Mouse (Mus musculus) cerebellum, adult 18-20 months (tissue): ENCODE results near the gene Plpp7.

Source experiments
- DNase-seq, 2 experiments: peaks; one replicate each; pipeline ENCODE4 v3.0.0; 2021

The Plpp7 gene

DNA sequence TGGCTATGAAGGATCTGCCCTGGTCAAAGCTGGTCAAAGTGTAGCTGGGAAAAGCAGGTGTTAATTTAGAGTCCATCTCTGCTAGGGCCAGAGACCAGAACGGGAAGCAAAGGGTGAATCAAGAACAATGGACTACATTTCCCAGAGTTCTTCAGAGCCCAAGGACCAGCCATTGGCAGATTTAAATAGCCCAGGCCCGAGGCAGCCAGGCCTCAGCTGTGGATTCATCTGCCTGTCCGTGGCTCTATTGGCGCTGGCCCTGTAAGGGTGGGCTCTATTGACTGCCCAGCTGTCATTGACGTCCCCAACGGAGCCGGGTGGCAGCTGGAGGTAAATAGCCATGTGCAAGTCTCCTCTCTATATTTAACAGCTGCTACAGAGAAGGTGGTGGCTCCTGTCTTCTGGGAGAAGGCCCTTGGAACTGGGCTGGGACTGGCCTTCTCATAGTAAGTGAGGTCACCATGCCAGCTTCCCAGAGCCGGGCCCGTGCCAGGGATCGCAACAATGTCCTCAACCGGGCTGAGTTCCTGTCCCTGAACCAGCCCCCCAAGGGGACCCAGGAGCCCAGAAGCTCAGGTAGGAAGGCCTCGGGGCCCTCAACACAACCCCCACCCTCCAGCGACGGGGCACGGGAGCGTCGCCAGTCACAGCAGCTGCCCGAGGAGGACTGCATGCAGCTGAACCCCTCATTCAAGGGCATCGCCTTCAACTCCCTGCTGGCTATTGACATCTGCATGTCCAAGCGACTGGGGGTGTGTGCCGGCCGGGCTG is at the start of gene Plpp7:
Gene Plpp7 (plus strand): TSS at position 178 of the 771 bp plus-strand sequence.
- peak; percentile 81 to 83 for DNase-seq

DNA sequence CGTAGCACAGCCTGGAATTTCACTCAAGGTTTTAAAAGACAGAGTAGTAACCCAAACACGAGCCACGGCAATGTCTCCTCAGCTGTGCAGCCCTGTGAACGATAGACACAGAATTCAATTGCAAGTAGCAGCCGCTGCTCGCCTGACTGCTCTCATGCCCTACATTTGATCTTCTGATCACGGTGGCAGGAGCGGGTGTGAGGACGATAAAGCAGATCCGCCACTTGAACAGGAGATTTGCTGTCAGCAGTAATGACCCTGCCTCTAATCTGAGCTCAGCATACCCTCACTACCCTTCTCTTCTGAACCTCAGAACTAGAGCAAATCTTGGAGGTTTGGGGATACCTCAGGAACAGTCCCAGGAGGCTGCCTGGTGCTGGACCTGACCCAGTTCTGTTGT is 49.3 kb upstream of the Plpp7 start:
- DNase-seq: no peak

DNA sequence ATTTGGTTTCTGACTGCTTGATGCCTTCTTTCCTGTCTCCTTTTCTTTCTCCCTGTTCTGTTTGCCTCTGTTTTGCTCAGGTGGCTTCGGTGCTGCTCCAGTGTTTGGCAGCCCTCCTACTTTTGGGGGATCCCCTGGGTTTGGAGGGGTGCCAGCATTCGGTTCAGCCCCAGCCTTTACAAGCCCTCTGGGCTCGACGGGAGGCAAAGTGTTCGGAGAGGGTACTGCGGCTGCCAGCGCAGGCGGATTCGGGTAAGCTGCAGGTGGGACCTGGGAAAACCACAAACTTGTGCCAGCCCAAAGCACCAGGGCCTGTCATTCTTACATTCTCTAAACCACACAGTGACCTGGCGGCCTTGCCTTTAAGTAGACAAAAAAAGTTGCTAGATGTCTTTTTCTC is 48.0 kb upstream of the Plpp7 start:
- no peak for DNase-seq

DNA sequence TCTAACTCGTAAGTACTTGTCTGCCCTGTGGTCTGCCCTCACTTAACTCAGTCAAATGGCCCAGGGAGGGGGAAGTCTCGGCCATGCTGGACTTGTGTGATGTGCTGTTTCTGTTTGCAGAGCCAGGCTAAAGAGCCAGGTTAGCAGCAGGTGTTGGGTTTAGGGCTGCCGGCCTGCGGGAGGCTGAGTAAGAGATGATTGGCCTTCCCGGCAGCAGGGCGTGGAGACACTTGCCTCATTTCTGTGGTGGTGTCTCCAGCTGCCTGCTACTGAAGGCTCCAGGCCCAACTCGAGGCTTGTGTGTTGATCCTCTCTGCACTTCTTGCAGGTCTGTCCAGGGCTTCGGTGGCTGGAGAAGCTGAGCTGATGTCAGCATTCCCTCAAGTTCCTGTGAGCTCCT is 43.5 kb upstream of the Plpp7 start:
- DNase-seq: no peak

DNA sequence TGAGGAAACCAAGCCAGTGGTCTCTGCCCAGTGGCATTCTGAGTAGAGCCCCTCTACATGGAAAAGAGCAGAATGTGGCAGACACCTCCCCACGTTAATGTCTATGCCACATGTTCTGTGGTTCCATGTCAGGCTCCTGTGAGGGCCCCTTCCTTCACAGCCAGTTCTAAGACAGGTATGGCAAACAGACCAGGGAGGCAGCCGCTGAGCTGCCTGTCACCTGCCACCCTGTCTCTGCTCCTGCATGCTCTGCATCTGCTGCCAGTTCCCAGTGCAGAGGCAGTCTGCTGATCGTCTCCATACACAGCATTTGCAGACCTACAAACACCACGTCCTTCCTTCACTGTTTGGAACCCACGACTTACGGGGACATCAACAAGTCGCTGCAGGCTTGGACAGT is 42.9 kb upstream of the Plpp7 start:
- no peak for DNase-seq

DNA sequence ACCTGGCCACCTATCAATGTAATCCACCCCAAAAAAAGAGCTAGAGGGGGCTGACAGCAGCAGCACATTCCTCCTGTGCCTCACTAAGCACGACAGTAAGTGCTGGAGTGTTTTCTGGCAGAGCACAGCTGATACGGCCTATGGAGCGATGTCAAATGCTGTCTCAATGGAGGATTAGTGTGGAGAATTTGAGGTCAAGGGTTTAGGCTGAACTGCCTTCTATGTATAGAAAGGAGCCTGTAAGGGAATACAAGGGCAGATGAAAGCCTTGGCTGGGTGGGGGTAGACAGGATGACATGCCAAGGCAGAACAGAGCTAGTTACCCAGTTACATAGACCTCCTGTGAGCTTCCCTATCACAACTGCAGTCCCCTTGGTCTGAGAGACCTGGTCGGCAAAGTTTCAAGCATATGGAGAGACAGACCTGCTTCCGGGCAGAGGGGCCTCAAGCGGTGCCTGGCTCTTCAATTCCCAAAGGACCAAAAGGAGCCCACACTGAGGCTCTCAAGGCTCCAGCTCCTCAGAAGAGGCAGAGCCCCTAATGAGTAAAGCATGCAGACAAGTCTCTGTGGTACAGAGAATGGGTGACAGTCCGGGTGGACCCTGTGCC is 39.9 kb upstream of the Plpp7 start:
- DNase-seq: no peak

DNA sequence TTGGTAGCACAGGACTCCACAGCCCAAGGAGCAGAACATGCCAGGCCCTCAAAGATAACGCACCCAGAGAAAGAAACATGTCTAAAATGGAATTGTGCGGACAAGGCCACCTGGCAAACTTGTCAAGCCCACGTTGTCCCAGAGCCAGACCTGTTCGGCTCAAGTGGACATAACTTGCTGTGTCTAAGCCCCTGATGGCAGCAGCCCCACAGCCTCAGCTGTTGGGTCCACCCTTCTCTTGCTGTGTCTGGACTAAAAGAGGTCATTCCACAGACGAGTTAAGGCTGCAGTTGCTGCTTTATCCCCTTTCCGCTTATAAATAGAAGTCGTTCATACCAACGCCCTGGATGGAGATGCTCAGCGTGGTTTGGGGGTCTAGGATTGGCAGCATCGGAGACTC is 38.8 kb upstream of the Plpp7 start:
- no peak for DNase-seq

DNA sequence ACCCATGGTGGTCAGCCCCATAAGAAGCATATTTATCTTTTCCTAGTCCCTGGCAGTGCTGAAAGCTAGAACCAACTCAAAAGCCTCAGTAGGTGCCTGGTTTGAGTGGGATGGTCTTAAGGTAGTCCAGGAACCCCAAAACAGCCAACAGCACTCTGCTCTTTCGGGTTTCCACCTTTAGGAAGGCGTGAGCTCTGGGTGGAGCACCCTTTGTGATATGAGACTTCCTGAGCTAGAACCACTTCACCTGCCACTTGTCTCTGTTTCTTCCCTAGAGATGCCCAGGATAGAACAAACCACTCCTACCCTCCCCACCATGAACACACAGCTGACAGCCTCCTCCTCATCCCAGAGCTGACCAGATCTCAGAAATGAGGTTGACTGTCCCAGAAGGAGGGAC is 38.0 kb upstream of the Plpp7 start:
- DNase-seq: no peak

DNA sequence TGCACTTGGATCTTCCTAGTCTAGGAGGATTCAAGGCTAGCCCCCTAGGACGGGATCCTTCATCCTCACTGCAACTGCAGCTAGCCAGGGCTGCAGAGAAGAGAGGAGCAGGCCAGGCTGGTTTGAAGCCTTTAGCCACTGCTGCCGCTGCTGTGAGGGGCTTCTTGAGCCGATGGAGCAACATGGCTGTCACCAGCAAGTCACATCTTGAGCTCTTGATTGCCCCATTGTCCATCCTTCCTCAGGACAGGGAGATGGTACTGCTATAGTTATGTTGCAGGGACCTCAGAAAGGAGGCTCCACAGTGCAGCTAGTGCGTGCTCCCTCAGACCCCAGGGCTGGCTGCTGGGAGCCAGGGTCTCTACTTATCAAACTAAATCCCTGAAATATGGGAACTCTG is 37.5 kb upstream of the Plpp7 start:
- DNase-seq: no peak

DNA sequence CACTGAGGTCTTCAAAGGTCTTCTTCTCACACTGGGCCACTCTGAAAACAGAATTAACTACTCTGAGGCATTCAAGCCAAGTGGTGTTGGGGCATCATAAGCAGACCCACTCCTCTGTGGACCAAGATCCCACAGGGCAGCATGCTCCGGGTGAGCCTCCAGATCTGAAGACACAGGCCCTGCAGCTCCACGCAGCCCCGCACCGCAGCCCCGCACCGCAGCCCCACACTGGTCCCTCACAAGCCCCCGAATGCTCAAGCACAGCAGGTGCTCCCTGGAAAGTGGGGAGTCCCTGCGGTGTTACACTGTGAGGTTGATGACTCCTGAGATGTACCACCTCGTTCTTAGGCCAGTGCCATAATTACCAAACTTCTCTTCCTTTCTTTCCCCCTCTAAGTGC is 37.1 kb upstream of the Plpp7 start:
- DNase-seq: no peak

DNA sequence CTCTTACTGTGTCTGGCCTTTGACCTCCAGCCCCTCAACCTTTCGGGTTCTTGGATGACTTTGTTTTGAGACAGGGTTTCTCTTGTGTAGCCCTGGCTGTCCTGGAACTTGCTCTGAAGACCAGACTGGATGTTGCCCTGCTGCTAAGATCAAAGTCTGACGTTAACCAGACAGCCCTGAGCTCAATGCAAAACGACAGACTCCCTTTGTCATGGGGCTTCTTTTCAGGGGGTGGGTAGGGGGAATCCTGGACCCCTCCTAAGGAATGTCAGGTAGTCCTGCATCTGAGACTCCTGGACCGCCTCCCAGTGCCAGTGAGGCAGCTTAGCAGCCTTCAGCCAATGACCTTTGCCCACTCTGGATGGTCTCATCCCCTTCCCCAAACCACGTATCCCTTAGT is 36.6 kb upstream of the Plpp7 start:
- DNase-seq: no peak

DNA sequence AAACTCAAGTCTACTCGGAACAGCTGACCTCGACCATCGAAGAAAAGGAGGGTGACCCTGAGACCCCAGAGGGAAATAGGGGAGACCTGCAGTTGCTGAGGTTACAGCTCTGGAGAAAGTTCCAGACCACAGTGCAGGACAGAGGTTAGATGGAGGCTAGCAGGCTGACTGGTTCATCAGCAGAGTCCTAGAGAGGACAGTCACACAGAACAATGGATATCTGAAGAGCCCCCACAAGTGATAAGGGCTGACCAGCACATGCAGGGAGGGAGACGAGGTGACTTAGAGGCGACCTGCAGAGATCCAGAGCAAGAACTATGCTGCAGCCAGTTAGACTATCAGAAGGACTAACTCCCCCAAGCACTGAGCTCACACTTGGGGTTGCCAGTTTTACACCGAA is 35.7 kb upstream of the Plpp7 start:
- DNase-seq: no peak

DNA sequence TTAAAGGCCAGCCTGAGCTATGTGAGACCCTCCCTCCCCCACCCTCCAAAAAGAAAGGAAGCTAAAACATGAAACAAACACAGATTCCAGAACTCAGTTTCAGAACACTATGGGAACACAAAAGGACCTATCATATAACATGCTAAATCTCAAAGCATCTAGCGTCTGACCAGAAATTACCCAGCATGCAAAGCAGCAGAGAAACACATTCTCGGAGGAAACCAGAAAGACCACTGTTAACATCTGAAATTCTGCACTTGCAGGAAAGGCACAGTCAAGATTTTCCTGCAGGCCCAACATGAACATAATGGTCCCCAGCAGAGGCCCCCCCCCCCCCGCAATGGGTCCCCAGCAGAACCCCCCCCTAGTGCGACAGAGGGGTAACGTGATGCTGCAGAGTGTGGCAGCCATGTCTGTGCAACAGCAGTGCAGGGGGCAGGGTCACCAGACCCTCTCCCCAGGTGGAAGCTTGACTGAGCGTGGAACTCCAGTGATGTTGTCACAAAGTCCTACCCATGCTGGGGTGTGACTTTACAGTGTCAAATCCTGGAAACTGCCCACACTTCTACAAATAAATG is 35.0 kb upstream of the Plpp7 start:
- DNase-seq: no peak

DNA sequence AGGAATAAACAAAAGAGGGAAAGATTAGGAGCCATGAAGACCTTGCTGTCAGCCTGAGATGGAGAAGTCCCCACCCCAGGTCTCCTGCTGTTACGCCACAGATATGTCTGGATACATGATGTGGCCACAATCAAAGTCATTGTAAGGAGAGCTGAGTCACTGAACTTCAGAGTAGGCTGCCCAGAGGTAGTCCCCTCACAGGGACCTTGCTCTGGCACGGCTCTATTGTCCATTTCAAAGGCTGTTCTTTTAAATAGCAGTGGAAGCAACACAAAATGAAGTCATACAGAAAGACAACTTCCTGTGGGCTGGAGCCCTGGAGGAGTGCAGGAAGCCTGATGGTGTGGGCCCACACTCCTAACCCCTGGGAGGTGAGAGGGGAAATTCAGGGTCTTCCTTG is 34.1 kb upstream of the Plpp7 start:
- DNase-seq: no peak

DNA sequence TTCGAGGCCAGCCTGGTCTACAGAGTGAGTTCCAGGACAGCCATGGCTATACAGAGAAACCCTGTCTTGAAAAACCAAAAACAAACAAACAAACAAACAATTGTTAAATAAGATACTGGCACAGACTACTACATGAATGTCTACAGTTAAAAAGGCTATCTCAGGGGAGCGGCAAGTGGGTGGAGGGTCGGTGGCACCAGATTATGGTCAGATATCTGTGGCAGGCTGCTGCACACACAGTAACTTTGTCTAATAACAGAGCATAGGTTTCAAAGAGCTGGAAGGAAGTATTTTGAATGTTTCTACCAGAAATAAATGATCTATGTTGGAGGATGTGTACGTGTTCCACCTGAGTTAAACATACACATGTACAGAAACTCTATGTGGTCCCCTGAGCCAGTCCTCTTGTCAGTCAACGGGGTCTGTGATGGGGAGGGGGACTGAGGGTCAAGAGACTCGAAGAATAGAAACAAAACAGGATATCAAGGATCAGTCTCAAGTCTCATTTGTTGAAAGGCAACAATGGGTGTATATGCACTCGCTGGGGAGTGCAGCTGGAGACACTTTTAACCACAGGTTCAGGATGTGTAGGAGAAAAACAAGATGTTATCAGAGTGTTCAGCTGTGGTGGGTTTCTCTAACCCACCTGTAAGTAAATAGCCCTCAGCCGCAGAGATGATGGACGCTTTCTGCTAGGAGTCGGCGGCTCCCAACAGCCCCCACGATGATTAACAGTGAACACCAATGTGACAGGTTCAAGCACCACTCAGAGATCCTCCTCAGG is 33.4 kb upstream of the Plpp7 start:
- no peak for DNase-seq

DNA sequence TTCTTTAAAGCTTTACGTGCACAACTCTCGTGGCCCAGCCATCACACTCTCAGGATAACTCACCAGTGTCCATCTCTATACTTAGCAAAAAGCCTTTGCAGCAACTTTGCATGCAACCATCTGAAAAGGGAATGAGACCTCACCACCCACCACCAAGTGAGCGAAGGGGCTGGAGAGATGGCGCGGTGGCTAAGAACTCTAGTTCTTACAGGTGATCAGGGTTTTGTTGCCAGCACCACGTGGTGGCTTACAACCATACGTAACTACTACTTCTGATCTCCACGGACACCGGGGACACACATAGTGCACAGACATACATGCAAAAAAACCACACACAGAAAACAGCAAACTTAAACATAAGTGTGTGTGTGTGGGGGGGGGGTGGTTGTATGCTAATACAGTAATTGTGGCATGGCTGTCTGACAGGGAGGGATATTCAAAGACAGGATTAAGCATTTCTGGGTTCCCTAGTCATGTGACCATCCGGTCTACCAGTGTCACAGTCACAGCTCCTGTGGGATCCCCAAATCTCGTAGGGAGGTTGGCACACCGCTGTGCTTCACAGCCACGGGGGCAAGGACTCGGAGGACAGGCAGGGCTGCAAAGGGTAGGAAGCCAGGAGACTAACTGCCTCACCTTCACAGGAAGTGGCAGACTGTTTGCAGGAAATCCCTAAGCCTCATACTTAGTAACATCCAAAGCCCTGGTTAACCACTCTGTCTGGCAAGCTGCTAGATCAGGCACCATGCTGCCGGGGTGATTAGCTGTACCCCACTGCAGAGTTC is 32.5 kb upstream of the Plpp7 start:
- DNase-seq: no peak

DNA sequence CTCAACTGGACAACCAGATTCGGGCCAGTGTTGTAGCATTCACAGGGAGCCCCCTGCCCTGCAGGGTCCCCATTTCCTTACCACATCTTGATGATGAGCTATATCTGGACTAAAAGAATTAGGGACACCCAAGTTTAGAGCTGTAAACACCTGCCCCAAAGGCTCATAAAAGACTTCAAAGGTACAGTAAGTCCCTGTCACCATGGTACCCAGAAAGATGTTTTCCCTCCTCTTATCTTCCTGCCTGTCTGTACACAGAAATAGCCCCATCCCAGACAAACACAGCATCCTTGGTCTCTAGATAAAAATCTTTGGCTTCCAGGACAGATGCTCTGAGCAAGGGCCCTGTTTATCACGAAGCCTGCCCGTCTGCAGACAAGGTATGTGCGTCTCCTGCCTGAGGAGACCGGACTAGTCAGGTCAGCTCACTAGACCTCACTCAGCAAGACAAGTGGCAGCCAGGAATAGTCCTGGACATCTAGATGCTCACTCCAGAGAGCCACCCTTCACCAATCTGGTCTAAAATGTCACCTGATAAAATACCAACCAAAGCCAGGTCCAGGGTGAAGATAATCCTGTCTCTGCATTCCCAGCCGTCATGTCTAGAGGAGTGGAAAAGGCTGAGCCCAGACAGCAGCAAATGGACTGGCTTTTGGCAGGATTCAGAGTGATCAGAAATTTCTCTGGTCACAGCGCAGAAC is 31.7 kb upstream of the Plpp7 start:
- DNase-seq: no peak

DNA sequence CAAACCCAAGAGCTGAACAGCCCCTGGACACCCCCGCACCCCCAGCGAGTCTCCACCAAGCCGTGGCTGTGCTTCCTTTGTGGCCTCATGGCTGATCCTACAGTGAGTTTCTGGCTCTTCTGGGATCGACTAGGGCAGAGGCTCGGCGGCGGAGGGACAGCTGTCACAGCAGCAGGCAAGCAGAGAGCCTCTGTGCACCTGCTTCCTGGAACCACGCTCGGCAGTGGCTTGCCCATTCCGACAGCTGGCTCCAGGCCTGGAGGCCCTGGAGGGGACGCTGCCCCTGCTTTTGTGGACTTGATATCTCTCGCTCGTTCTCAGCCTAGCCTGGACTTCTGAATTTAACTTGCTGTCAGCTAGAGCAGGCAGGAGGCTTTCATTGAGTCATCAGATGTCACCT is 30.4 kb upstream of the Plpp7 start:
- DNase-seq: no peak

DNA sequence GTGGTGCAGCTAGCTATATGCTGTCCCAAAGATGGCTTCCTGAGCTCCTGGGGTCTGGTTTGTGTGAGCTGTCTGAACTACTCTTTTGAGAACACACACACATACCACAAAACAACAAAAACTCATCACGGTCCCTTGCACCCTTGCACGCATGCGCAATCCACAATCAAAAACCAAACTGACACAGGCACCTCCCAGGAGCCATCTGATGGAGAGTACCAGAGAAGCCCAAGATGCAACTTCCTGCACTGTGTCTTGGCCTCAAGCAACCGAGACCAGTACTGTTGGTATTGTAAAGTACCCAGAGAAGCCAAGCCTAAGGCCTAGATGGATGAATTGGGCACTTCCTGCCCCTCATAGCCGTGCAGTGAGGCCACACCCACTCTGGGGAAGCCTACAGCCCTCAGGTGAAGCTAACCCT is 29.9 kb upstream of the Plpp7 start:
- no peak for DNase-seq

DNA sequence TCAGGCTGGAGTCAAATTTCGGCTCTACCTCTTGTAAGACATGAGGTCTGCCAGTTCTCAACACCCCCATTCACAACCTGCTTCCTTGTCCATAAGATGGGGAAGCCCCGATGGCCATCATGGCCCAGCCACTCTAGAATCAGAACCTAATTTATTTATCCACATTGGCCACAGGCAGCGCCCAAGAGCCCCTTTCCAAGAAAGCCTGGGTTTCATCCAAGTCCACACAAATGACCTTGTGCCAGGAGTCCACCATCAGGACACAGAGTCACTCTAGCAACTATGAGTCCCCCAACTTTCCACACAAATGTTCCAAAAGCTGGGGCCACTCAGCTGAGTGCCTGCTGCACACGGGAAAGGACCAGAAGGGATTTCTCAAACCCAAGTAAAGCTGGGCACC is 29.3 kb upstream of the Plpp7 start:
- DNase-seq: no peak

DNA sequence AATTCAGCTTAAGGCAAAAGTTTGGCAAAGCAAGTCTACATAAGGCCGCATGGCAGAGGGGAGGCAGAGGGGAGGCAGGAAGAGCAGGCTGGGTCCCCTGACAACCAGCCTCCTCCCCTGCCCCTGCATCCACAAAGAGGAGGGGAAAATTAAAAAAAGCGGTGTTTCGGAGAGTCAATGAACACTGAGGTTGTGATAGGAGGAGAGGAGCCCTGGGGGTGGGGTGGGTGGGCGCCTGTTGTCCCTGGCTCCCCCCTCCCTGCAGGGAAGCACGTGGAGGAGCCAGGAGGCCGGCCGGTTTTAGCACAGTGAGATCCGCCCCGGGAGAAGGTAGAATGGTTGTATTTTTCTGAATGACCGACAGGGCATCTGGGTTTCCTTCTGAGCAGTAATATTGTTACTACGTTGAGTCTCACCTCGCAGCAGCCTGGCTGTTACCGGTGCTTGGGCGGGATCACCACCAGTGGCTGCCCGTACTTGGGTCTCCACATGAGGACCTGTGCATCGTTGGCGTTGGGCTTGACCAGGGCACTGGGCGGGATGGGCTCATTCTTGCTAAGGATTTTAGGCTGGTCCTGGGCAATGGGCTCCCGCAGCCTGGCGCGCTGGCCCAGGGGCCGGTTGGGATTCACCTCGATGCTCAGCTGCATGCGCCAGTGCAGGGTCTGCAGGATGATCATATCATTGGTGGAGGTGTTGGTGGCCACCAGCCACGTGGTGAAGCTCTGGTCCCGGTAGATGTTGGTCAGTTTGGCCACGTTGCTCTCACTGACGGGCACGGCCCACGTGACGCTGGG is 26.3 kb upstream of the Plpp7 start:
- DNase-seq: no peak
